Mouse (Mus musculus) hindbrain, embryonic 10.5 days (tissue): ENCODE results near the gene Plch2. TPM values are rescaled to one million over a fixed set of nuclear protein-coding genes. Genes with fewer than 3 reads are reported as not detected.
A peak's percentile ranks its signal among the peaks of the same experiment; 100 is the strongest.

ENCODE experiments used
- DNase-seq: peaks from one replicate; pipeline ENCODE4 v3.0.0-alpha.2; 2017; ENCODE audit warnings: low spot score
- H3K27ac ChIP-seq: fragments of 300-500 bp; sonication (generic); 2 replicates; pipeline ENCODE4 v1.5.1; 2016; ENCODE audit warnings: mild to moderate bottlenecking, moderate library complexity
- H3K27me3 ChIP-seq: fragments of 300-500 bp; sonication (generic); 2 replicates; pipeline ENCODE4 v1.6.1; 2016; ENCODE audit warnings: mild to moderate bottlenecking; ENCODE audit not compliant: poor library complexity, insufficient read depth, severe bottlenecking
- H3K36me3 ChIP-seq: fragments of 300-500 bp; sonication (generic); 2 replicates; pipeline ENCODE4 v1.6.1; 2016; ENCODE audit warnings: mild to moderate bottlenecking, moderate library complexity
- H3K4me1 ChIP-seq: fragments of 300-500 bp; sonication (generic); replicated peaks from 2 replicates; pipeline ENCODE4 v1.6.1; 2016; ENCODE audit warnings: mild to moderate bottlenecking
- H3K4me3 ChIP-seq: fragments of 300-500 bp; sonication (generic); 2 replicates; pipeline ENCODE4 v1.5.1; 2016; ENCODE audit warnings: mild to moderate bottlenecking, moderate library complexity
- H3K9me3 ChIP-seq: fragments of 300-500 bp; sonication (generic); 2 replicates; pipeline ENCODE4 v1.6.1; 2016; ENCODE audit warnings: mild to moderate bottlenecking, moderate library complexity
- WGBS: fragments of 180-500 bp; shearing (Covaris S2); methylation state at CpG from one replicate; pipeline ENCODE4 v1.1.7; 2016; 5-methylcytosine and 5-hydroxymethylcytosine counted together
- polyA plus RNA-seq: library from polyadenylated mRNA; unstranded; fragments of >200 nt; fragmentation: Nextera tagmentation; extraction: Ambion mirVana; gene quantifications from 2 replicates; pipeline ENCODE4 v1.2.1, GENCODE M21; 2016

Plch2 gene
- polyA plus RNA-seq, 1 experiment from 2014 or later: 2.6 TPM

DNA sequence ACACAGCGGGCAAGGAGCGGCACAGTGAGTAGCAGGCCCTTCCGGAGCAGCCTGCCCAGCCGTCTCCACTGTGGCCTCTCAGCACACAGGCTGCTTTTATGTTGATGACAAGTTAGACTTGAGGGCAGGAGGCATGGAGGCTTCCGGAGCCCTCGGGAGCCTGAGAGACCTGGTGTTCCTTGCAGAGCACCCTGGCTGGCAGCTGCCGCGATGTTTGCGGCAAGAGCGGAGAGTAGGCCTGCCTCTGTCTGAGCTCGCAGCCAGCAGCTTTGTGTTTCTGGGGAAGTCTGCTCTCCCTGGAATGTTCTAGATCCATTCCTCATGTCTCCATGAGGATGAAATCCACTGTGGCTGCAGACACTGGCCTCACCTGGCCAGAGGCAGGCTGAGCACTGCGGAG, 84.0 kb downstream of the Plch2 start:
- WGBS: 95% methylated on average over 12 of the region's 12 CpGs
- Histone ChIP-seq H3K4me3 (no peak overlapping the region), H3K9me3 (no peaks in the 10 kb centered on the region), H3K27me3 (no peaks in the 10 kb centered on the region), H3K4me1 (no peaks in the 10 kb centered on the region), H3K36me3 (peaks cover 98% of the 10 kb centered on the region), H3K27ac (no peak overlapping the region)
- DNase-seq: no peak

DNA sequence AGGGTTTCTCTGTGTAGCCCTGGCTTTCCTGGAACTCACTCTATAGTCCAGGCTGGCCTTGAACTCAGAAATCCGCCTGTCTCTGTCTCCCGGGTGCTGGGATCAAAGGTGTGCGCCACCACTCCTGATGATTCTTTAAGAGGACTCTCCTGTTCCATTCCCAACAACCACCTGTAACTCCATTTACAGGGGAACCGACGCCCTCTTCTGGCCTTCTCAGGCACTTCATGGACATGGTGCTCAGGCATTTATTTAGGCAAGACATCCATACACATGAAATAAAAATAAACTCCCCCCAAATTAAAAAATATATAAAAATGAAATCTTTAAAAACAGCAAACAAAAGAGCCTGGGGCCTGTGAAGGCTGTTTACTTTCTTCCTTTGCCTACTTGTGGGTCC, 89.4 kb downstream of the Plch2 start:
- Histone ChIP-seq H3K36me3 (peaks cover 69% of the 10 kb centered on the region), H3K27ac (no peak overlapping the region), H3K27me3 (peaks cover 13% of the 10 kb centered on the region), H3K4me1 (peaks cover 45% of the 10 kb centered on the region), H3K9me3 (no peaks in the 10 kb centered on the region), H3K4me3 (no peak overlapping the region)
- WGBS: 66% methylated on average over 5 of the region's 5 CpGs
- DNase-seq: peak; percentile 65

DNA sequence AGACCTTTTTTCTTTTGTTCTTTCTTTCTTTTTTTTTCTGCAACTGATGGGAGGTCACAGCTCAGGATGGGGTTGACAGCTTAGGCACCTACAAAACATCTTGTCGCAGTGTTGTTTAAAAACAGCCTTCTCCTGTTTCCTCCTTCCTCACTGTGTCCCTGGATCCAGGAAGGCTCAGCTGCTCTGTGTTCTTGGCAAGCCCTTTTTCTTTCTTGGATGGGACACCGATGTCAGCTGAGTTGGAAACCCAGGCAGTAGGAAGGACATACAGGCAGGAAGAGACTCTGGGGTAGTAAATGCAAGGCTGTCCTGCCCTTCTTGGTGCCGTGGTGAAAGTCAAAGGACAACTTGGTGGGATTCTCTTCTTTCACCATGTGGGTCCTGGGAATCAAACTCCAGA, 90.7 kb downstream of the Plch2 start:
- peaks cover 67% of the 10 kb centered on the region for H3K36me3 ChIP-seq
- H3K27ac ChIP-seq: peak overlapping the region; percentile 97; the same call in 1 of the 2 replicates
- peaks cover 58% of the 10 kb centered on the region for H3K4me1 ChIP-seq

DNA sequence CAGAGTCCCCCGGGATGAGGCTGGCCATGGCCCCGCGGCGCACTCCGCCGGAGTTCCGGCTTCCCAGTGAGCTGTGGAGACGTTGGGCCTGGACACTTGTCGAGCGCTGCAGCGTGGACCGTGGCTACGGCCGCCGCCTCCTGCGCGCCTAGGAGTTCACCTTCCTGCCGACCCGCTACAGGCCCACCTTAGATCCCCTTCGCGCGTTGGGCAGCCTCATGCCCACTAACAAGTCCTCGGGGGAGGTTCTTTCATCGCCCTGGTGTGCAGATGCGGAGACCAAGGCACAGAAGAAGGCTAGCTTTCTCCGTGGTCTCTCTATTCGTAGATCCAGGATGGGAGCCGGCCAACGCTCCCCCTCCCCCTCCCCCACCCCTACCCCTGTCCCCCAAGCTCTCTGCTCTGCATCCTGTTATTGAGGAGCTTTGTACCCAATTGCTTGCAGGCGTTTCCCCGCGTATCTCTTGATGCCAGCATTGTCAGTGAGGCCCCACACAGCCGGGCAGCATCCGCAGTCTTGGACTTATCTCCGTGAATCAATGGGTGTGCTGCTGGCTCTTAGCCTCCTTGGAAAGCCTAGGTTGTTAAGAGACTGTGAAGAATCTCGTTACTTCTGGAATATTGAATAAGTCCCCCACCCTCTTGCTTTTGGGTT, 91.9 kb downstream of the Plch2 start:
- Histone ChIP-seq H3K36me3 (peaks cover 56% of the 10 kb centered on the region), H3K27me3 (peaks cover 38% of the 10 kb centered on the region), H3K4me1 (peaks cover 69% of the 10 kb centered on the region), H3K9me3 (no peaks in the 10 kb centered on the region), H3K4me3 (peak overlapping the region; percentile 91), H3K27ac (peak overlapping the region; percentile 97)
- WGBS: 1% methylated on average over 36 of the region's 36 CpGs
- DNase-seq: no peak

More for the DNA sequence above, 90.7 kb downstream of the Plch2 start:
- no peak for DNase-seq
- Histone ChIP-seq H3K27me3 (peaks cover 27% of the 10 kb centered on the region), H3K9me3 (no peaks in the 10 kb centered on the region), H3K4me3 (peak overlapping the region; percentile 91)
- WGBS: 79% methylated on average over 3 of the region's 3 CpGs

DNA sequence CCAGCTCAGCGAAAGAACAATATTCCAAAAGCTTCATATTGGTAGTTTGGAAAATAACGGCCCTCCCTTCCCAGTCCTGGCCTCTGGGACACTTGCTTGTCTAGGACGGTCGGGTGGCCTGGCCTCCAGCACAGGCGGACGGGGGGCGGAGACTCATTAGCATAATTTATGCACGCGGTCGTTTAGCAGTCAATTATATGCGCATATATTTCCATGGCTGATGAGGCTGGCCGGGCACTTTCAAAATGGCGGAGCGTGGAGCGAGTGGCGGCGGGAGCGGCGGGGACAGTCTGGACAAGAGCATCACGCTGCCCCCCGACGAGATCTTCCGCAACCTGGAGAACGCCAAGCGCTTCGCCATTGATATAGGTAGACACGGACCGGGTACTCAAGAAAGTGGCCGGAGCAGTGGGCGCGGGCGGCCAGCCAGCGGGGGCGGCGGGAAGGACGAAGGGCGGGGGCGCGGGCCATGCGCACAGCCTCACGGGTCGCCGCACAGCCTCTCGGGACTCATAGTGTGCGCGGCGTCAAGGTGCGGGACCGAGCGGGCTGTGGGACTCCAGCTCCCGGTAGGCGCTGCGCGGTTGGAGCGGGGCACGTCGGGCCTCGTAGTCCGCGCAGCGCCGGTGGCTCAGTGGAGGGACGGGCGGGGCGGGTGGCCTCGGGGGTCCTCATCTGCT, 92.5 kb downstream of the Plch2 start, which contains the start of gene Pank4:
TSS of gene Pank4 (plus strand) at position 223 of the 680 bp plus-strand sequence.
- Histone ChIP-seq H3K4me1 (peaks cover 76% of the 10 kb centered on the region), H3K27ac (peak within 1 kb of the TSS; percentile 97), H3K4me3 (peak within 1 kb of the TSS; percentile 91), H3K27me3 (peaks cover 45% of the 10 kb centered on the region), H3K9me3 (no peaks in the 10 kb centered on the region), H3K36me3 (peaks cover 49% of the 10 kb centered on the region)
- under 1% methylated on average over 66 of the region's 66 CpGs for WGBS
- DNase-seq: peak; percentile 94

DNA sequence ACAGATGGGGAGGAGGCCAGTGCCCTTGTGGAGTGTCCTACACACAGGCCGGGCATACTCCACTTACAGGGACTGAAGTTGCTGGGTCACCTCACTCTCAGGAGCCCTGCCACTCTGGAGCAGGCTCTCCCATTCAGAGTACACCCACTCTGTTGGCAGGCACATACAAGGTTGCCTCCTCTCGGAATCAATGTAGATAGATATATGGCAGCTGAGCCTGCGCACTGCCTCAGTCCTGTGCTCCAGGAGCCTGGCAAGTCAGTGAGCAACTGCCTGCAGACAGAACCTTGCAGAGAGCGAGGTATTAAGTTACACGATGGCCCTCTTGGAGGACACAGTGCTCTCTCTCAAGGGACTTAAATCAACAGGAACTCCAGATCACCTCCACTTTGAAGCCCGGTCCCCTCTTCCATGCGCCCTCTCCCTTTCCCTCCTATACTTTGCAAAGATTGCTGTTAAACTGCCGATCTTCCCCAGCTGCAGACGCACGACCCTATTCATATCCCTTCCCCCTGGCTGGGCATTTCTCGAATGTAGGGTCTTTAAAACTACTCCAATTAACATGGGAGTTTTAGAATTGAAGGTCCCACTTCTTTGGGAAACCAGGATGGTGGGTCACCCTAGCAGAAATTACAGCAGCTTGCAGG, 93.3 kb downstream of the Plch2 start:
- WGBS: 21% methylated on average over 11 of the region's 11 CpGs
- Histone ChIP-seq H3K4me3 (peak overlapping the region; percentile 91), H3K27ac (peak overlapping the region; percentile 97), H3K27me3 (peaks cover 52% of the 10 kb centered on the region), H3K9me3 (no peaks in the 10 kb centered on the region), H3K36me3 (peaks cover 44% of the 10 kb centered on the region), H3K4me1 (peaks cover 83% of the 10 kb centered on the region)
- DNase-seq: peak; percentile 69

DNA sequence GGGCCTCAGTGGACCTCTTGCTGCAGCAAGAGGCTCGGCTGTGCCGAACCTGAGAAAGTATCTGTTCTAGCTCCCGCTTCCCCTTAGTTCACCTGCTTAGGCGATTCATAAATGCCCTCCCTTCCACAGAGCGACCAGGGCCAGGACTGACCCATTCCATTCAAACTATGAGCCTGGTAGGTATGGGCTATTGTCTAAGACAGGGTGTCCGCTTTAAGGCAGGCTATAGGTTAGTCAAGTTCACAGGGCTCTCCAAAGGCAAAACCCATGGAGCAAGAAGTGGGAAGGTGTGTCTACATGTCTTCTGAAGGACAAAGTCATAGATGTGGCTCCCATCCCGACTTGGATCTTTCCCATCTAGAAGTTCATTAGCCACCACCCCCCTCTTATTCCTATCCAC, 93.9 kb downstream of the Plch2 start:
- H3K36me3 ChIP-seq: peaks cover 37% of the 10 kb centered on the region
- H3K9me3 ChIP-seq: no peaks in the 10 kb centered on the region
- DNase-seq: no peak
- peaks cover 58% of the 10 kb centered on the region for H3K27me3 ChIP-seq
- peaks cover 90% of the 10 kb centered on the region for H3K4me1 ChIP-seq
- peak overlapping the region; percentile 91 for H3K4me3 ChIP-seq
- WGBS: 57% methylated on average over 7 of the region's 7 CpGs
- H3K27ac ChIP-seq: peak overlapping the region; percentile 97

DNA sequence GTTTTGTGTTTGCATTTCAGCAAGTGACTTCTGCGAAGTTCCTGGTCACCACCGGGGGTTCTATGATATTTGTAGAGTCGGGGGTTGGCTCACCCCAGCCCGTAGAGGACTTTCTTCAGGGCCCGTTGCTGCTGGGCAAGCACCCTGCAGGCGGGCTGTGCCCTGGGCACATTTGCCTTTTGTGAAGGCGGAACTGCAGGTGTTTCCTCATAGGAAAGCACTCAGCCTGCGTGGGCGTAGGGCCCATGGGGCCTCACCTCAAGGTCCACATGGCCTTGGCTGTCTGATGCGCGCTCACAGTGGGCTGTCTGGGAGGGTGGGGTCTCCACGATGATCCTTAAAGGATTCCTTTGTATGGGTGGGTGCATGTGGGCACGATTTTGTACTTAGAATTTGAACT, 94.7 kb downstream of the Plch2 start:
- Histone ChIP-seq H3K4me3 (peak overlapping the region; percentile 91), H3K27ac (peak overlapping the region; percentile 97), H3K9me3 (no peaks in the 10 kb centered on the region), H3K36me3 (peaks cover 34% of the 10 kb centered on the region), H3K4me1 (peaks cover 97% of the 10 kb centered on the region), H3K27me3 (peaks cover 65% of the 10 kb centered on the region)
- 7% methylated on average over 13 of the region's 13 CpGs for WGBS
- no peak for DNase-seq

DNA sequence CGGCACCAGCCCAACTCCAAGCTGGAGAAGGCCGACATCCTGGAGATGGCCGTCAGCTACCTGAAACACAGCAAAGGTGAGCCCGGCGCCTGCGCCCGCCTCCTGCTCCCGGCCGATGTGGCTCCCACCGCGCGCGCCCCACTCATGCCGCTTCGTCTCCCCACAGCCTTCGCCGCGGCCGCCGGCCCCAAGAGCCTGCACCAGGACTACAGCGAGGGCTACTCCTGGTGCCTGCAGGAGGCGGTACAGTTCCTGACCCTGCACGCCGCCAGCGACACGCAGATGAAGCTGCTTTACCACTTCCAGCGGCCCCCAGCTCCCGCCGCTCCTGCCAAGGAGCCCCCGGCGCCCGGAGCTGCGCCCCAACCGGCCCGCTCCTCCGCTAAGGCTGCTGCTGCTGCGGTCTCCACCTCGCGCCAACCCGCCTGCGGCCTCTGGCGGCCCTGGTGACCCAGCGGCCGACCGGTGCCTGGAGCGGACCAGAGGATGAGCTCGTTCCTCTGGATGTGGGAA, 95.3 kb downstream of the Plch2 start:
- under 1% methylated on average over 47 of the region's 47 CpGs for WGBS
- peaks cover 29% of the 10 kb centered on the region for H3K36me3 ChIP-seq
- peak overlapping the region; percentile 97 for H3K27ac ChIP-seq
- H3K27me3 ChIP-seq: peaks cover 68% of the 10 kb centered on the region
- peak overlapping the region; percentile 91 for H3K4me3 ChIP-seq
- DNase-seq: peak; percentile 72
- H3K4me1 ChIP-seq: peaks cover 98% of the 10 kb centered on the region
- no peaks in the 10 kb centered on the region for H3K9me3 ChIP-seq

DNA sequence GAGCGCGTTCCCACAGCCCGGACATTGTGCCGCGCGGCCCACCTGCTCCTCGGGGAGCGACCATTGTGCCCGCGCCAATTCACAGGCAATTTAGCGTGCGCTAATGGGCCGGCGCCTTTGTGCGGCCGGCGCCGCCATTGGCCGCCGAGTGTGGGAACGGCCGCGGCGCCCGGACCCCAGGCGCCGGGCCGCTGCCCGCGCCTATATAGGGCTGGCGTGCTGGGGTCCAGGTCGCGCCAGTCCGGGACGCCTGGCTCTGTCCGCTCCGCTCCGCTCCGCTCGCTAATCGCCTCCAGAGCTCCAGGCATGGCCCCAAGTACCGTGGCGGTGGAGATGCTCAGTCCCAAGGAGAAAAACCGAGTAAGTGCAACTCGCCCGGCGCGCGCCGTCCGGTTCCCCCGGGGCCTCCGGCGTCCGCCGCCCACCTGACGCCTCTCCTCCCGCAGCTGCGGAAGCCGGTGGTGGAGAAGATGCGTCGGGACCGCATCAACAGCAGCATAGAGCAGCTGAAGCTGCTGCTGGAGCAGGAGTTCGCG, 95.8 kb downstream of the Plch2 start, which contains the start of gene Hes5:
TSS of gene Hes5 (plus strand) at position 234 of the 536 bp plus-strand sequence.
- H3K4me3 ChIP-seq: peak within 1 kb of the TSS; percentile 91
- no peaks in the 10 kb centered on the region for H3K9me3 ChIP-seq
- WGBS: under 1% methylated on average over 65 of the region's 65 CpGs
- peak within 1 kb of the TSS; percentile 97 for H3K27ac ChIP-seq
- H3K4me1 ChIP-seq: peaks cover 98% of the 10 kb centered on the region
- peak; percentile 92 for DNase-seq
- peaks cover 23% of the 10 kb centered on the region for H3K36me3 ChIP-seq
- peaks cover 73% of the 10 kb centered on the region for H3K27me3 ChIP-seq

DNA sequence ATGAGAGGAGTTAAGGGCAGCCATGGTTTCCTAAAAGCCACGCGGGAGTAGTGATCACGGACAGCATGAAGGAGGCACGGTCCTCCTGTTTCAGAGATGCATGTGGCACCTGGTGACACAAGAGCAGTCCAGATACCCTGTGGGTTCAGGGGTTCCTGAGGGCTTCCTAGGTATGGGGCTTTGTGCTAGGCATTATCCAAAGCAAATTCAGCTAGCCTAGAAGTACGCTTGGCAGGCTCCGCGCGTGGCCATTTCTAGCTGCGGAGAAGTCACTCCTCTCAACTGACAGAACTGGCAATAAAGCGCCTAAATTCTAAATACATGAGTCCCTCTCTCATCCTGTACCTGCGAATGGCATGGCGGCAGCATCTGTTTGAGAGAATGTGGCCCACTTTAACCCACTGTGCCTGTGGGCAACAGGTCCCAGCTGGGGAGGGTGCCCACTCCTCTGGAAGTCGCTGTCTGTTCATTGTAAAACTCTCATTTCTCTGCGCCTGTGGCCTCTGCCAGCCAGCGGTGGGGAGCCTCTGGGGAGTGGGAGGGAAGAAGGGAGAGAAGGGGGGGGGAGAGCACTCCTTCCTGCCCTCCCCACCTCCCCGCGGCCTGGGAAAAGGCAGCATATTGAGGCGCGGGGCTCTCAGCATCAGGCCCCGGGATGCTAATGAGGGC, 96.4 kb downstream of the Plch2 start:
- H3K27ac ChIP-seq: peak overlapping the region; percentile 97
- H3K4me3 ChIP-seq: peak overlapping the region; percentile 91
- DNase-seq: no peak
- peaks cover 23% of the 10 kb centered on the region for H3K36me3 ChIP-seq
- no peaks in the 10 kb centered on the region for H3K9me3 ChIP-seq
- 12% methylated on average over 20 of the region's 20 CpGs for WGBS
- peaks cover 79% of the 10 kb centered on the region for H3K27me3 ChIP-seq
- H3K4me1 ChIP-seq: peaks cover 98% of the 10 kb centered on the region

DNA sequence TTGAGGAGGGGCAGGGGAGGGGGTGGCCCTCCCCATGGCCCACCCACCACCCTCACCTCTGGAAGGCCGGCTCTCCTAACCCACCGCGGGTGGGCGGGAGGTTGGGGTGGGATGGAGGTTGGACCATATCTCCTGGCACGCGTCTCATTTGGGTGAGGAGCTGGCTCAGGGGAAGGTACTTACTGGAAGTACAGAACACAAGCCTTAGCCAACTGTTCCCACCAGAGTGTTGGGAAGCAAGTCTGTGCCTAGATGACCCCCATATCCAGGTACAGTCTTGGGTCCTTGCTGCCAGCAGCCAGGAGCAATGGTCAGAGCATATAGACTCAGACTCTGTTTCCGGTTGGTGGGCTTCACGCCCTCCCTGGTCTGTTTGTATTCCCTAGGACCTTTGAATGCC, 98.0 kb downstream of the Plch2 start:
- H3K27me3 ChIP-seq: peaks cover 94% of the 10 kb centered on the region
- 6% methylated on average over 8 of the region's 8 CpGs for WGBS

More for the DNA sequence above, 98.0 kb downstream of the Plch2 start:
- H3K27ac ChIP-seq: peak overlapping the region; percentile 97
- peaks cover 23% of the 10 kb centered on the region for H3K36me3 ChIP-seq
- H3K9me3 ChIP-seq: no peaks in the 10 kb centered on the region
- DNase-seq: no peak
- H3K4me3 ChIP-seq: peak overlapping the region; percentile 91
- peaks cover 100% of the 10 kb centered on the region for H3K4me1 ChIP-seq
